Mouse (Mus musculus) erythroblast, embryonic 14.5 days (primary cell): ENCODE measurements around the gene Nr1h4.

Experiments
- GATA1 ChIP-seq: IDR thresholded peaks from 2 replicates; pipeline ENCODE4 v1.6.1; 2012; ENCODE audit warnings: low read length, inconsistent platforms, mixed read lengths
- TAL1 ChIP-seq: IDR thresholded peaks from 3 replicates; pipeline ENCODE4 v1.6.1; 2012; ENCODE audit warnings: low read length, inconsistent platforms, mixed read lengths

- TF ChIP-seq TAL1 (no peak), GATA1 (no peak)
These were observed 2.2 kb downstream of the Nr1h4 start for GRCm38 (mm10) chr10:89531194-89531634.
